Mouse (Mus musculus) embryonic facial prominence, embryonic 14.5 days (tissue): ENCODE measurements around the gene Castor1. TPM values are rescaled to one million over a fixed set of nuclear protein-coding genes. Genes with fewer than 3 reads are reported as not detected.

Experiments
- ATAC-seq: fragments of 200-750 bp; cut with Nextera tagmentation; 2 replicates; pipeline ENCODE4 v1.8.0; 2017; ENCODE audit warnings: low read depth, moderate number of reproducible peaks, moderate TSS enrichment
- DNase-seq: peaks from one replicate; pipeline ENCODE4 v3.0.0-alpha.2; 2015; ENCODE audit warnings: low spot score
- H3K27ac ChIP-seq: fragments of 300-500 bp; sonication (generic); replicated peaks from 2 replicates; pipeline ENCODE4 v1.5.1; 2014; ENCODE audit warnings: low read depth, mild to moderate bottlenecking, low read length, moderate library complexity
- H3K27me3 ChIP-seq: fragments of 300-500 bp; sonication (generic); replicated peaks from 2 replicates; pipeline ENCODE4 v1.6.1; 2014; ENCODE audit warnings: low read length; ENCODE audit not compliant: control insufficient read depth, insufficient read depth
- H3K36me3 ChIP-seq: fragments of 300-500 bp; sonication (generic); 2 replicates; pipeline ENCODE4 v1.6.1; 2014; ENCODE audit warnings: low read length, mixed read lengths; ENCODE audit not compliant: control insufficient read depth, insufficient read depth
- H3K4me1 ChIP-seq: fragments of 300-500 bp; sonication (generic); 2 replicates; pipeline ENCODE4 v1.6.1; 2014; ENCODE audit warnings: antibody characterized with exemption, low read length; ENCODE audit not compliant: control insufficient read depth, insufficient read depth
- H3K4me2 ChIP-seq: fragments of 300-500 bp; sonication (generic); 2 replicates; pipeline ENCODE4 v1.6.1; 2014; ENCODE audit warnings: low read depth, mild to moderate bottlenecking, low read length, moderate library complexity, mixed read lengths
- H3K4me3 ChIP-seq: fragments of 300-500 bp; sonication (generic); 2 replicates; pipeline ENCODE4 v1.5.1; 2014; ENCODE audit warnings: low read depth, mild to moderate bottlenecking, low read length
- H3K9ac ChIP-seq: fragments of 300-500 bp; sonication (generic); 2 replicates; pipeline ENCODE4 v1.6.1; 2014; ENCODE audit warnings: low read depth, mild to moderate bottlenecking, low read length, moderate library complexity, mixed read lengths
- H3K9me3 ChIP-seq: fragments of 300-500 bp; sonication (generic); 2 replicates; pipeline ENCODE4 v1.6.1; 2016; ENCODE audit warnings: low read length; ENCODE audit not compliant: control insufficient read depth
- WGBS: fragments of 180-500 bp; shearing (Covaris S2); extraction: QIAGEN DNeasy Blood & Tissue Kit; methylation state at CpG from one replicate; pipeline ENCODE4 v1.1.7; 2014; 5-methylcytosine and 5-hydroxymethylcytosine counted together
- polyA plus RNA-seq: library from polyadenylated mRNA; unstranded; fragments of >200 nt; fragmentation: Nextera tagmentation; extraction: Ambion mirVana; gene quantifications from 2 replicates; pipeline ENCODE4 v1.2.1, GENCODE M21; 2014

The Castor1 gene
- polyA plus RNA-seq, 1 experiment from 2014 or later, result 11.5 TPM

DNA sequence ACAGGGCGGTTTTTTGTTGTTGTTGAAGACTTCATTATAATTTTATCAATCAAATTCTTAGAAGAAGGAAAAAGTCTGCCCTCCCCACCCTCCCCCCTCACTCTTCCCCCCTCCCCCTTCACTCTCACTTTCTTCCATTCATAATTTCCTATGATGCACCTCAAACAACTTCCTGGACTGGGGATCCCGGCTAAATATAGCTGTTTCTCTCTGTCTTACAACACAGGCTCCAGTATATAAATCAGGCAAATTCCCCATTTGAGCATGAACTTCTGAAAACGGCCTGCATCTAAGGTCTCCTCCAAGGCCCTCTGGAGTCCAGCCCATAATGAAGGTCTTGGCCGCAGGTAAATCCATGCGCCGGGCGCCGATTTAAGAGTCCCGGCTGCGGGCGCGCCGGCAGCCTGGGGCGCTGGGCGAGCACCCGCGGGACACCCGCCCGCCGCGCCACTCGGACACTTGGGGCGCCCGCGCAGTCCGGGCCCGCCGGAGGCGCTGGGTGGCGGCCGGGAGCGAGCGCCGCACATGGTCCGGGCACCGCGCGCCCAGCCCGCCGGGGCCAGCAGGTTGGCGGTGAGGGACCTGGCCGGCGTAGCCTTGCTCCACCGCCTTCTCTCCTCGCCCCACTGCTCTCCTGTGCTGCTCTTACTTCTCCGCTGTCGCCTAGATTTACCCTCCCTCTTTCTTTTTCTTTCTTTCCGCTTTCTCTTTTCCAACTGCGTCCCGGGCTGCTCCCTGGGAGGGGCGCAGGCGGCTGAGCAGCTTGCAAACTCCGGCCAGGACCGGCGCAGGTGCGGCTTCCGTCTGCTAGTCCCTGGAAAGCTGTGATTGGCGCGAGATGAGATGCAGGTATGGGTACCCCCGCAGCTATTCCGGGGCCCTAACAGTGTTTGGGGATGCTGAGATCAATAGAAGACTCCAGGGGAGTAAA is 48.5 kb downstream of the Castor1 start:
- no peak overlapping the region for H3K27ac ChIP-seq
- H3K4me1 ChIP-seq, result peaks cover 10% of the 10 kb centered on the region
- 1% methylated on average over 31 of the region's 61 CpGs for WGBS
- no peaks in the 10 kb centered on the region for H3K9me3 ChIP-seq
- H3K9ac ChIP-seq, result peak overlapping the region; percentile 70
- H3K4me3 ChIP-seq, result peak overlapping the region; percentile 60
- DNase-seq (no peak), ATAC-seq (peak; percentile 50)
- H3K4me2 ChIP-seq, result peak overlapping the region; percentile 98
- H3K36me3 ChIP-seq, result no peaks in the 10 kb centered on the region
- peaks cover 51% of the 10 kb centered on the region for H3K27me3 ChIP-seq

- DNase-seq, result no peak
- peak overlapping the region; percentile 60 for H3K4me3 ChIP-seq
- H3K27me3 ChIP-seq, result peaks cover 51% of the 10 kb centered on the region
- WGBS, result 5% methylated on average over 13 of the region's 13 CpGs
- ATAC-seq, result no peak
- H3K4me1 ChIP-seq, result peaks cover 10% of the 10 kb centered on the region
- H3K9me3 ChIP-seq, result no peaks in the 10 kb centered on the region
- H3K4me2 ChIP-seq, result peak overlapping the region; percentile 98
- H3K9ac ChIP-seq, result peak overlapping the region; percentile 70
- H3K27ac ChIP-seq, result no peak overlapping the region
- no peaks in the 10 kb centered on the region for H3K36me3 ChIP-seq
These were observed 49.2 kb downstream of the Castor1 start for GRCm38 (mm10) chr11:4267202-4267578.

DNA sequence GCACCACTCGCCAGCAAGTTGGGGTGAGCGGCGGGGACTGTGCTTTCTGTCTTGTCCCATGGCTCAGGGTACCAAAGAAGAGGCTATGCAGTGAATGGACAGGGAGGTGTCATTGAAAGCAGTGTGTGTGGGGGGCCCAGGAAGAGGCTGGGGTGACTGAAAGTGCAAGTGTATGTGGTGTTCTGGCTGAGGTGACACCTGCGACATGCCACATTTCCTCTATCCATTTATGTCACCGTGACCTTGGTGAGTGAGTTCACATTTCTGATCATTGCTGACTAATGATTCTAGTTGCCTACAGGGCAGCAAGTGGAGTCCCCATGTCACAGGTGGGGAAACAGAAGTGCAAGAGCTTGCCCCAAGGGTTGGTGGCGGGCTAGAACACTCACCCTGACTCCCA is 50.5 kb downstream of the Castor1 start:
- no peak overlapping the region for H3K9ac ChIP-seq
- H3K27ac ChIP-seq, result no peak overlapping the region
- 89% methylated on average over 6 of the region's 6 CpGs for WGBS
- peaks cover 4% of the 10 kb centered on the region; the same call in 1 of the 2 replicates for H3K4me1 ChIP-seq
- peaks cover 51% of the 10 kb centered on the region for H3K27me3 ChIP-seq
- H3K4me3 ChIP-seq, result no peak overlapping the region
- no peak for DNase-seq
- H3K4me2 ChIP-seq, result no peak overlapping the region
- ATAC-seq, result no peak
- no peaks in the 10 kb centered on the region for H3K9me3 ChIP-seq
- no peaks in the 10 kb centered on the region for H3K36me3 ChIP-seq

DNA sequence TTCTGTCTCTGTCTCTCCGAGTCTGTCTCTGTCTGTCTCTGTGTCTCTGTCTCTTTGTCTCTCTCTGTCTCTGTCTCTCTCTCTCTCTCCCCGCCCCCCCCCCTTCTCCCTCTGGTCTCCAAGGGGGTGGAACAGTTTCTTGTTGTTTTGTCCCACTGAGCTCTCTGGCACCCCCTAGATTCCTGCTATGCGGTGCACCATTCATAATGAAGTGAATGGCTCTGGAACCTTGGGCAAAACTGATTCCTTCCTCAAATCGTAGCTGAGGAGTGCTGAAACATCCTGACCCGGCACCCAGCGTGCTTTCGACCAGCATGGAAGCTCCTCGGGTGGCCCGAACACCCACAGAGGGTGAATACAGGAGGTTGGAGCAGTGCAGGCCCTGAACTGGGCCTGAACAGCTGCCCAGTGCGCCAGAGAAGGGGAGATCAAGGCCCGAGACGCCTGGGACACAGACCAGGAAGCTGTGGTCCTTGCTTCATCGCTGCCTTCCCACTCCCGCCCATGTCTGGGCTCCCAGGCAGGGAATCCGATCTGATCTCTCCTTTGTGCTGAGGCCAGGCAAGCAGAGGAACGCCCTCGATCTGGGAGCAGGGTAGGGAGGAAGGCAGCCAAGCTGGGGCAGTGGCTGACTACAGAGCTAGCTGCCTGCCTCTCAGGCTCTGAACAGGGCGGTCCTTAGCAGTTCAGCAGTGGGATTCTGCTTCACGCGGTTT is 52.9 kb downstream of the Castor1 start:
- peaks cover 34% of the 10 kb centered on the region for H3K27me3 ChIP-seq
- peak; percentile 82 for DNase-seq
- peak; percentile 91 for ATAC-seq
- H3K27ac ChIP-seq, result peak overlapping the region; percentile 83
- no peaks in the 10 kb centered on the region for H3K36me3 ChIP-seq
- 20% methylated on average over 17 of the region's 20 CpGs for WGBS
- no peak overlapping the region for H3K4me2 ChIP-seq
- H3K9ac ChIP-seq, result peak overlapping the region; percentile 41; the same call in 1 of the 2 replicates
- H3K4me1 ChIP-seq, result peaks cover 5% of the 10 kb centered on the region
- no peak overlapping the region for H3K4me3 ChIP-seq
- no peaks in the 10 kb centered on the region for H3K9me3 ChIP-seq

- H3K9ac ChIP-seq, result peak overlapping the region; percentile 41; the same call in 1 of the 2 replicates
These were observed 53.5 kb downstream of the Castor1 start for GRCm38 (mm10) chr11:4271544-4271943.

More at GRCm38 (mm10) chr11:4271544-4271943, 53.5 kb downstream of the Castor1 start:
- Histone ChIP-seq H3K36me3 (no peaks in the 10 kb centered on the region), H3K9me3 (no peaks in the 10 kb centered on the region), H3K27me3 (peaks cover 30% of the 10 kb centered on the region), H3K4me2 (no peak overlapping the region), H3K27ac (peak overlapping the region; percentile 83; the same call in 1 of the 2 replicates), H3K4me1 (peaks cover 11% of the 10 kb centered on the region), H3K4me3 (no peak overlapping the region)
- no peak for DNase-seq
- no peak for ATAC-seq
- WGBS, result 66% methylated on average over 11 of the region's 11 CpGs

Other genes starting within 250 kb of the Castor1 start
- gene 4930556J24Rik, start 241.4 kb upstream of the Castor1 start, polyA plus RNA-seq, result not detected in 2 replicates
- gene Gal3st1, start 234.6 kb upstream of the Castor1 start, polyA plus RNA-seq, result 3.2 and 3.3 TPM in 2 replicates
- 0.29 and 0.88 TPM in 2 replicates for gene Sec14l4, start 186.8 kb upstream of the Castor1 start, polyA plus RNA-seq
- gene Sec14l3, start 153.4 kb upstream of the Castor1 start, polyA plus RNA-seq, result 1.7 and 6.8 TPM in 2 replicates
- gene Mtfp1, start 122.8 kb upstream of the Castor1 start, polyA plus RNA-seq, result 7.5 and 8.1 TPM in 2 replicates
- gene Sec14l2, start 94.8 kb upstream of the Castor1 start, polyA plus RNA-seq, result 2.2 and 3.2 TPM in 2 replicates
- 34.8 and 36.5 TPM in 2 replicates for gene Rnf215, start 83.0 kb upstream of the Castor1 start, polyA plus RNA-seq
- gene Ccdc157, start 57.9 kb upstream of the Castor1 start, polyA plus RNA-seq, result 6.1 and 6.7 TPM in 2 replicates
- gene Sf3a1, start 57.9 kb upstream of the Castor1 start, polyA plus RNA-seq, result 51.4 and 54.0 TPM in 2 replicates
- gene Tbc1d10a, start 31.4 kb upstream of the Castor1 start, polyA plus RNA-seq, result 30.6 and 31.0 TPM in 2 replicates
- 0.12 and 0.17 TPM in 2 replicates for gene Osm, start 18.2 kb downstream of the Castor1 start, polyA plus RNA-seq
- gene Lif, start 39.3 kb downstream of the Castor1 start, polyA plus RNA-seq, result 0.57 and 0.67 TPM in 2 replicates
- gene Hormad2, start 222.9 kb downstream of the Castor1 start, polyA plus RNA-seq, result 0.22 TPM in 1 of 2 replicates, not detected in the other